Mouse (Mus musculus): Measurements from ENCODE around the gene Gm16253.

DNA sequence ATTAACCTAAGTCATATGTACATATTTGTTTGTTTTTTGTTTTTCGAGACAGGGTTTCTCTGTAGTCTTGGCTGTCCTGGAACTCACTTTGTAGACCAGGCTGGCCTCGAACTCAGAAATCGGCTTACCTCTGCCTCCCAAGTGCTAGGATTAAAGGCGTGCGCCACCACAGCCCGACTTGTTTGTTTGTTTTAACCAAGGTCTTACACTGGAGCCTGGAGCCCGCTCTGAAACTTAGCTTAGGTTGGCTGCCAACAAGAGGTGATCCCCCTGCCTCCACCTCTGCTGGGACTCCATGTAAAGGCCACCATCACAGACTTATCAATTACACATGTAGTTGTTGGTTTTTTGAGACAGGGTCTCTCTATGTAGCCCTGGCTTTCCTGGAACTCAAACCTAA, 28.0 kb upstream of the Gm16253 start:
- TF ChIP-seq POLR2A (IDR thresholded peaks at IDR 0.05; ENCODE audit: borderline replicate concordance, low read depth, low read length) (no peak), CTCF (IDR thresholded peaks at IDR 0.05; ENCODE audit: low read depth, low read length) (no peak)

Data from bone marrow macrophage, adult 2 months (primary cell).